ENCODE assay signal across 9 mouse cellular contexts in the genomic region with DNA sequence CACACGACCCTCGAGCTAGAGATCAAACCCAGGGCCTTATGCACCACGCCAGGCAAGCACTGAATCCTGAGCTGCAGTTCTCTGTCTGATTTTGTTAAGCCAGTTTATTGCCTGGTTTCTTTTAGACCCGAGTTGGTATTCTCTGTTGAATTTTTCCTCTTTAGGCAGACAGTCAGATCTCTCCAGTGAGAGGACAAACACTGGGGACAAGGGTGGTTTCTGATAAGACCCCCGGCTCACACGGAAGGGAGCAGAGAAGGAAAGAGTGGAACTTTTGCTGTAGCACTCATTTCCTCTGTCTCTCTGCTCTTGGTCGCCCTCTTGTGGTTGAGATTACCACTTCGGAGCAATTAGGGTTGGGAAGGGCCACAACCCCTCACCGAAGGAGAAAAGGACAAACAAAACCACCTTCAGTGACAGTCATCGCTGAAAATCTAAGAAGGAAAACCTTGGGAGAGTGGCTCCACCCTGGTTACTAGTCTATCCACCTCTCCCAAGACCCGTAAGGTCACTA. TPM values are rescaled to one million over a fixed set of nuclear protein-coding genes. Genes with fewer than 3 reads are reported as not detected.
DNase-seq lines count a peak whose midpoint lies in the region; ATAC-seq and TF ChIP-seq lines count a peak whose summit lies in the region.
"Had no signal": no experiment of that assay in that cellular context is flagged by ENCODE, and none has a peak within 500 bp of the region (broad histone marks: within the 10 kb centered on the region; RNA-seq: fewer than 3 reads in every experiment).

No protein-coding gene starts in this region.

- no peaks in the 10 kb centered on the region for H3K4me1 ChIP-seq in cerebellum, adult 2 months (ENCODE audit: control insufficient read depth, insufficient read depth, low read length)
- no peaks in the 10 kb centered on the region for H3K4me1 ChIP-seq in lung, embryonic 15.5 days

- no peaks in the 10 kb centered on the region for H3K9me3 ChIP-seq in lung, embryonic 15.5 days

- WGBS in cerebellum, adult 2 months = 11% methylated on average over 11 of the region's 11 CpGs
- 9% methylated on average over 11 of the region's 11 CpGs for WGBS in lung, embryonic 15.5 days

- TF ChIP-seq POLR2A in cerebellum, adult 2 months (IDR thresholded peaks at IDR 0.05; ENCODE audit: borderline replicate concordance, insufficient read depth, low read length) = no peak
- TF ChIP-seq POLR2A in brain, embryonic 14.5 days (IDR thresholded peaks at IDR 0.05; ENCODE audit: borderline replicate concordance, extremely low read depth, insufficient read depth, insufficient read length, poor library complexity, severe bottlenecking) = no peak

- H3K27me3 ChIP-seq in cerebellum, adult 2 months (ENCODE audit: control insufficient read depth, insufficient read depth, low read length) = no peaks in the 10 kb centered on the region
- H3K27me3 ChIP-seq in C2C12 (ENCODE audit: control insufficient read depth, insufficient read depth, insufficient read length) = peaks cover 66% of the 10 kb centered on the region
- peaks cover 16% of the 10 kb centered on the region; the same call in 1 of the 2 replicates for H3K27me3 ChIP-seq in lung, embryonic 15.5 days

- H3K36me3 ChIP-seq in C2C12 (ENCODE audit: control insufficient read depth, insufficient read depth) = no peaks in the 10 kb centered on the region
- H3K36me3 ChIP-seq in lung, embryonic 15.5 days = no peaks in the 10 kb centered on the region

- TF ChIP-seq CTCF in cerebellum, adult 2 months (IDR thresholded peaks at IDR 0.05; ENCODE audit: borderline replicate concordance, insufficient read depth, low read depth, low read length) = peak; percentile 77
- TF ChIP-seq CTCF in C2C12 (IDR thresholded peaks at IDR 0.05; ENCODE audit: control insufficient read depth, insufficient read depth, insufficient read length) = peak; percentile 53
- TF ChIP-seq CTCF in brain, embryonic 14.5 days (IDR thresholded peaks at IDR 0.05; ENCODE audit: borderline replicate concordance, extremely low read depth, insufficient read depth, insufficient read length) = peak; percentile 84

- H3K4me3 ChIP-seq in cerebellum, adult 2 months (replicated peaks; ENCODE audit: insufficient read depth, low read depth, low read length) = no peak overlapping the region
- H3K4me3 ChIP-seq in C2C12 (ENCODE audit: insufficient read depth, poor library complexity, severe bottlenecking) = no peak overlapping the region
- no peak overlapping the region for H3K4me3 ChIP-seq in lung, embryonic 15.5 days

- no peak overlapping the region for H3K9ac ChIP-seq in lung, embryonic 15.5 days

- no peaks in the 10 kb centered on the region for H3K79me2 ChIP-seq in C2C12 (ENCODE audit: control insufficient read depth, insufficient read depth)

- no peak overlapping the region for H3K4me2 ChIP-seq in lung, embryonic 15.5 days

- peak; percentile 45; the same call in 1 of the 2 replicates for ATAC-seq in lung, embryonic 15.5 days (ENCODE audit: borderline replicate concordance, extremely low read depth, low FRiP score, low TSS enrichment)

- DNase-seq in cerebellum, adult 2 months = peak; percentile 15 to 45
- no peak for DNase-seq in cerebellum, adult 11-12 months
- DNase-seq in brain, embryonic 14.5 days (ENCODE audit: low read depth) = peak; percentile 56
- peak; percentile 36 for DNase-seq in gastrocnemius, postnatal 14 days
- peak; percentile 83 for DNase-seq in kidney, postnatal 10 days
- DNase-seq in skeletal muscle tissue, adult 2 months (ENCODE audit: low read depth, low spot score) = peak; percentile 13

- H3K27ac ChIP-seq in cerebellum, adult 2 months (ENCODE audit: insufficient read depth, low read length) = no peak overlapping the region
- no peak overlapping the region for H3K27ac ChIP-seq in lung, embryonic 15.5 days

- intact Hi-C loops in gastrocnemius, postnatal 14 days (cut with DNase I; ENCODE audit: low total_unique reads) = no loop called here

- no peak overlapping the region for H3ac ChIP-seq in C2C12 (ENCODE audit: control insufficient read depth, insufficient read length, low read depth)

- no peaks in the 10 kb centered on the region for H3K79me3 ChIP-seq in C2C12 (ENCODE audit: low read depth)

TF ChIP-seq in C2C12, 6 proteins besides CTCF, POLR2A, EP300 and RAD21:
- TF ChIP-seq MYOG (IDR thresholded peaks at IDR 0.05; ENCODE audit: control insufficient read depth, extremely low read depth, insufficient read length) (no peak), FOSL1 (IDR thresholded peaks at IDR 0.05; ENCODE audit: insufficient read depth, low read length, poor library complexity, severe bottlenecking) (no peak), CEBPB (IDR thresholded peaks at IDR 0.05; ENCODE audit: low read depth) (no peak), USF1 (IDR thresholded peaks at IDR 0.05; ENCODE audit: low read depth) (no peak), MYOD1 (IDR thresholded peaks at IDR 0.05; ENCODE audit: control insufficient read depth, insufficient read length, low read depth) (no peak), MAX (IDR thresholded peaks at IDR 0.05) (no peak)
TF ChIP-seq in C2C12: peak in this region for 0.

RNA-seq across cellular contexts. Expression of gene Atp6v1b1, which starts 7.4 kb away (rescaled TPM):
- 0.05 TPM in 1 of 2 replicates, not detected in the other for polyA plus RNA-seq in cerebellum, adult 2 months (2012; rRNA removed)
- polyA plus RNA-seq in C2C12 (2012; fragmentation: generic; extraction: Trizol) = not detected
- 0.08 and 0.26 TPM in 2 replicates for polyA plus RNA-seq in brain, embryonic 14.5 days (2012; rRNA removed)
- total RNA-seq in gastrocnemius, postnatal 14 days (2021) = not detected
- 0.35 and 0.45 TPM in 2 replicates for polyA plus RNA-seq in lung, embryonic 15.5 days (2015; fragmentation: Nextera tagmentation; extraction: Ambion mirVana)
- total RNA-seq: left cerebral cortex, adult 8-10 months had no signal

RNA-seq across cellular contexts. Expression of gene Ankrd53, which starts 12.2 kb away (rescaled TPM):
- polyA plus RNA-seq in cerebellum, adult 2 months (2012; rRNA removed) = not detected in 2 replicates
- polyA plus RNA-seq in C2C12 (2012; fragmentation: generic; extraction: Trizol) = 0.04 TPM
- not detected in 2 replicates for polyA plus RNA-seq in brain, embryonic 14.5 days (2012; rRNA removed)
- total RNA-seq in gastrocnemius, postnatal 14 days (2021) = not detected
- not detected in 2 replicates for polyA plus RNA-seq in lung, embryonic 15.5 days (2015; fragmentation: Nextera tagmentation; extraction: Ambion mirVana)
- total RNA-seq: left cerebral cortex, adult 8-10 months had no signal

RNA-seq across cellular contexts. Expression of gene Tex261, which starts 25.4 kb away (rescaled TPM):
- polyA plus RNA-seq in cerebellum, adult 2 months (2012; rRNA removed) = 73.1 and 80.1 TPM in 2 replicates
- 82.0 TPM for polyA plus RNA-seq in C2C12 (2012; fragmentation: generic; extraction: Trizol)
- polyA plus RNA-seq in brain, embryonic 14.5 days (2012; rRNA removed) = 51.3 and 69.0 TPM in 2 replicates
- total RNA-seq in gastrocnemius, postnatal 14 days (2021) = 10 to 100 TPM; 35.5 to 35.8 TPM
- polyA plus RNA-seq in lung, embryonic 15.5 days (2015; fragmentation: Nextera tagmentation; extraction: Ambion mirVana) = 89.1 and 92.7 TPM in 2 replicates

RNA-seq across cellular contexts. Expression of gene Vax2, which starts 39.2 kb away (rescaled TPM):
- not detected in 2 replicates for polyA plus RNA-seq in cerebellum, adult 2 months (2012; rRNA removed)
- polyA plus RNA-seq in C2C12 (2012; fragmentation: generic; extraction: Trizol) = 1.1 TPM
- 0.07 and 0.10 TPM in 2 replicates for polyA plus RNA-seq in brain, embryonic 14.5 days (2012; rRNA removed)
- total RNA-seq in gastrocnemius, postnatal 14 days (2021) = not detected
- not detected in 2 replicates for polyA plus RNA-seq in lung, embryonic 15.5 days (2015; fragmentation: Nextera tagmentation; extraction: Ambion mirVana)
- total RNA-seq: left cerebral cortex, adult 8-10 months had no signal

RNA-seq across cellular contexts. Expression of gene Nagk, which starts 44.6 kb away (rescaled TPM):
- 22.2 and 23.6 TPM in 2 replicates for polyA plus RNA-seq in cerebellum, adult 2 months (2012; rRNA removed)
- polyA plus RNA-seq in C2C12 (2012; fragmentation: generic; extraction: Trizol) = 37.3 TPM
- 46.3 and 53.0 TPM in 2 replicates for polyA plus RNA-seq in brain, embryonic 14.5 days (2012; rRNA removed)
- 1 to 10 TPM; 6.8 to 8.4 TPM for total RNA-seq in gastrocnemius, postnatal 14 days (2021)
- 55.5 and 59.1 TPM in 2 replicates for polyA plus RNA-seq in lung, embryonic 15.5 days (2015; fragmentation: Nextera tagmentation; extraction: Ambion mirVana)
